Mouse (Mus musculus) thymus, postnatal 25 days (tissue): ENCODE measurements at regions not wholly inside any gene's neighbourhood (a gene's known extent, or its start where the extent isn't known, plus 50 kb on each side); places are given as distances from the start of the nearest gene placed in this dataset.
"Not testable (repeated sequence)": the region's sequence is repeated elsewhere in the genome, so short reads cannot be mapped to it uniquely, and the experiment has no call there.

ENCODE experiments used
- DNase-seq: peaks from one replicate; pipeline ENCODE4 v3.0.0; 2022

- no peak for DNase-seq
Observed at GRCm38 (mm10) chr7:70300516-70300915, 66.0 kb downstream of the Nr2f2 start.

GRCm38 (mm10) chr7:70291431-70291830 is 75.1 kb downstream of the Nr2f2 start:
- DNase-seq: no peak

- DNase-seq: no peak
Observed at GRCm38 (mm10) chr7:70290733-70291320, 75.7 kb downstream of the Nr2f2 start.

GRCm38 (mm10) chr7:70290277-70290676 is 76.3 kb downstream of the Nr2f2 start:
- DNase-seq: no peak

- DNase-seq: no peak
Observed at GRCm38 (mm10) chr7:70288621-70289020, 77.9 kb downstream of the Nr2f2 start.

GRCm38 (mm10) chr7:70287891-70288421 is 78.6 kb downstream of the Nr2f2 start:
- no peak for DNase-seq

GRCm38 (mm10) chr7:70286836-70287355 is 79.6 kb downstream of the Nr2f2 start:
- no peak for DNase-seq

- DNase-seq: no peak
Observed at GRCm38 (mm10) chr7:70285344-70285743, 81.2 kb downstream of the Nr2f2 start.

- no peak for DNase-seq
Observed at GRCm38 (mm10) chr7:70283836-70284235, 82.7 kb downstream of the Nr2f2 start.

GRCm38 (mm10) chr7:70283166-70283565 is 83.4 kb downstream of the Nr2f2 start:
- no peak for DNase-seq

GRCm38 (mm10) chr7:70281891-70282515 is 84.5 kb downstream of the Nr2f2 start:
- no peak for DNase-seq

GRCm38 (mm10) chr7:70281381-70281750 is 85.2 kb downstream of the Nr2f2 start:
- DNase-seq: no peak

GRCm38 (mm10) chr7:70280643-70281380 is 85.7 kb downstream of the Nr2f2 start:
- no peak for DNase-seq

- no peak for DNase-seq
Observed at GRCm38 (mm10) chr7:70279927-70280642, 86.5 kb downstream of the Nr2f2 start.

GRCm38 (mm10) chr7:70279101-70279500 is 87.4 kb downstream of the Nr2f2 start:
- DNase-seq: no peak

GRCm38 (mm10) chr7:70276078-70276477 is 90.5 kb downstream of the Nr2f2 start:
- no peak for DNase-seq

- no peak for DNase-seq
Observed at GRCm38 (mm10) chr7:70274312-70274711, 92.2 kb downstream of the Nr2f2 start.

GRCm38 (mm10) chr7:70267075-70267474 is 99.5 kb downstream of the Nr2f2 start:
- DNase-seq: no peak

- no peak for DNase-seq
Observed at GRCm38 (mm10) chr7:70256806-70257205, 109.7 kb downstream of the Nr2f2 start.

GRCm38 (mm10) chr7:70255072-70255471 is 111.5 kb downstream of the Nr2f2 start:
- DNase-seq: no peak

GRCm38 (mm10) chr7:70253275-70253674 is 113.3 kb downstream of the Nr2f2 start:
- DNase-seq: no peak

GRCm38 (mm10) chr7:70239059-70239458 is 127.5 kb downstream of the Nr2f2 start:
- not testable (repeated sequence) for DNase-seq

GRCm38 (mm10) chr7:70219310-70219709 is 147.2 kb downstream of the Nr2f2 start:
- DNase-seq: no peak
